Mouse (Mus musculus) retina, embryonic 14.5 days (tissue): ENCODE data around the gene Mccc1.
A peak's percentile ranks its signal among the peaks of the same experiment; 100 is the strongest.

Source experiments
- DNase-seq: peaks from one replicate; pipeline ENCODE4 v3.0.0-alpha.2; 2015; ENCODE audit warnings: low spot score

The Mccc1 gene

DNA sequence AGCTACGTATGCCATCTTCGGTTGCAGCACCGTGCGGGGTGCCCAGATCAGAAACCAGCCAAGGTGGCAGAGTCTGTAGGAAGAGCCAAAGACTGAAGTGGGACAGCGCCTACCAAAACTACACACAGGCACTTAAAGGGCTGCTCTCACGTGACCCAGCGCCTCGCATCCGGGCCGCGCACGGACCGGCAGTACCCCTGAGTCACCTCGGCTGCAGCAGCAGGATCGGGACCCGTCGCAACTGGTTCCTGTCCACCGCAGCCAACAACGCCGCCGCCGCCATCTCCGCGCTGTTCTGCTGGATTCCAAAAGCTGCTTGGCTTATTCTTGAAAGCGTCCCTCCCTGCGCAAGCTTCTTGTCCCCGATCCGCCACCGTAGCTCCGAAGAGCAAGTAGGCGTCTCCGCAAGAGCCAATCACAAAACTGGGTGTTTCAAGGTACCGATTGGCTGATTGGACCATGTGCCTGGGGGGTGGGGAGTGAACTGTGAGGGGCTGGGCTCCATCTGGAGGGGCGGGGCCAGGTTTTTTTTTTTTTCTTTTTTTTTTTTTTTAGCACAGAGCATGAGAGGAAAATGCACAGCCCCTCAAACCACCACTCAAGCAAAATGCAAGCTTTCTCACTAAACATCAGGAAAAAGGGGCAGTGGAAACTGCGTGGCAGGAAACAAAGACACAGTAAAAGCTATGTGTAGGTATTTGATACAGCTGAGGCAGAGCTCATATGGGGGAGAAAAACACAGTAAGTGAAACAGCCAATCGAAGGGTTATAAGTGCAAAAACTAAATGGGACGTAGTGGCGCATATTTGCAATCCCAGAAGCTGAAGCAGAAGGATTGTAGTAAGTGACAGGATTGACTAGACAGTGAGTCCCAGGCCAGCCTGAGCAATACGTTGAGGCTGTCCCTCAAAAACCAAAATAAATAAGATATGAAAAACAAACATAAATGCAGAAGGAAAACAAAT lies at the start of gene Mccc1:
Gene Mccc1 (minus strand): TSS at position 404 of the 965 bp plus-strand sequence.
- DNase-seq, result peak; percentile 94

- DNase-seq, result no peak
Observed at GRCm38 (mm10) chr3:36049106-36049505, 48.6 kb upstream of the Mccc1 start.

DNA sequence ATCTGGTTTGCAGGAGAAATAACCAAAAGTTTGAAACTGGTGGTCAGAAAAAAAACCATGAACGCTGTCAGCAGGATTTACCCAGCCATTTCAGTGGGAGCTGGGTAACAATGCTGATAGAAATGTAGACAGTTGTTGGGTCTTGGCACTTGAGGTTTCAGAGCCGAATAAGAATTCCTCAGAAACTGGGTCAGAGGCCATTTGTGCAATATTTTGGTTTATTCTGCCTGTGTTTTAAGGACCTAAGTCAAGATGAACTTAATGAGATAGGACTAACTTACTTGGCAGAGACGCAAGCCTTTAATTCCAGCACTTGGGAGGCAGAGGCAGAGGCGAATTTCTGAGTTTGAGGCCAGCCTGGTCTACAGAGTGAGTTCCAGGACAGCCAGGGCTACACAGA lies 44.6 kb upstream of the Mccc1 start:
- DNase-seq, result no peak

DNA sequence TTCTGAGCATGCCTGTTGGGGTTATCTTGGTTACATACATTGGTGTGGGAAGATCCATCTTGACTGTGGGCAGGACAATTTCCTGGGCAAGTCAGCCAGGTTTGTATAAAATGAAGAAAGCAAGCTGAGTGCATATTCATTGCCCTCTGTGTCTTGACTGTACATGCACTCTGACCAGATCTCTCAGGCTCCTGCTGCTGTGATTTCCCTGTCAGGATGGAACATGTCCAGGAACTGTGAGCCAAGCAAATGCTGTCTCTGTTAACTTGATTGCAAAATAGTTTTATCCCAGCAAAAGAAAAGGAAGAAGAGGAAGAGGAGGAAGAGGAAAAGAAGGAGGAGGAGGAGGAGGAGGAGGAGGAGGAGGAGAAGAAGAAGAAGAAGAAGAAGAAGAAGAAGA lies 44.0 kb upstream of the Mccc1 start:
- no peak for DNase-seq

DNA sequence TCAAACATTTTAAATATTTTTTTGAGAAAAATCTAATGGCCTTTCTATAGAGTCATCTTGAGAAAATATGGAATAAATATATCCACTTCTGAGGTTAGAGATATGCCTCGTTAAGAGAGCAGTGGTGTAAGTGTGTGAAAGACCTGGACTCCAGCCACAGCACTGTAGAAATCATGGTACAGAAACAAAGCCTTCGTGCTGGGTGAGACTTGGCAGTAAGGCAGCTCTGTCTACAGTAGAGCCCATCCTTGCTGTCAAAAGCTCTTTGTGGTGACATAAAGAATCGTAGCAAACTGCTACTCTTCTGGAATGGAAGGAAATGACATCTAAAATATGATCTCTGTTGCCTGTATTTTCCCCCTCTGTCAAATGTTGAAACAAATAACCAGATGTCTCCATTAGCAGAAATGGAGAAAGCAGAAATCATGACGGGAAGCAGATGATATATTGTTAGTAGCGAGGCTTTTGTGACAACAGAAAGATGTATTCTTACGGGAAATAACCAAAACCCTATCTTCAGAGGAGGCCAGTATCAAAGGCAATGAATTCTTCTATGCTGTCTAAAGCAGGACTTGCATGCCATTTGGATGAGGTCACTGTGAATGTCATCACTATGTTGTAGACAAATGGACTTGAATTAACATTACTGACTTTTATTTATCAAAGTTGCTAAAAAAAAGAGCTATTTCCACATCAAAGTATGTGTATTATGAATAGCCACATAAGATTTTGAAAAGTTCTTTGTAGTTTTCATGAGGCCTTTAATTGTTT lies 31.4 kb upstream of the Mccc1 start:
- DNase-seq, result no peak

GRCm38 (mm10) chr3:36029993-36030392 lies 29.5 kb upstream of the Mccc1 start:
- no peak for DNase-seq

GRCm38 (mm10) chr3:36025732-36026131 lies 25.3 kb upstream of the Mccc1 start:
- no peak for DNase-seq

- no peak for DNase-seq
Observed at GRCm38 (mm10) chr3:36011239-36011638, 10.8 kb upstream of the Mccc1 start.

DNA sequence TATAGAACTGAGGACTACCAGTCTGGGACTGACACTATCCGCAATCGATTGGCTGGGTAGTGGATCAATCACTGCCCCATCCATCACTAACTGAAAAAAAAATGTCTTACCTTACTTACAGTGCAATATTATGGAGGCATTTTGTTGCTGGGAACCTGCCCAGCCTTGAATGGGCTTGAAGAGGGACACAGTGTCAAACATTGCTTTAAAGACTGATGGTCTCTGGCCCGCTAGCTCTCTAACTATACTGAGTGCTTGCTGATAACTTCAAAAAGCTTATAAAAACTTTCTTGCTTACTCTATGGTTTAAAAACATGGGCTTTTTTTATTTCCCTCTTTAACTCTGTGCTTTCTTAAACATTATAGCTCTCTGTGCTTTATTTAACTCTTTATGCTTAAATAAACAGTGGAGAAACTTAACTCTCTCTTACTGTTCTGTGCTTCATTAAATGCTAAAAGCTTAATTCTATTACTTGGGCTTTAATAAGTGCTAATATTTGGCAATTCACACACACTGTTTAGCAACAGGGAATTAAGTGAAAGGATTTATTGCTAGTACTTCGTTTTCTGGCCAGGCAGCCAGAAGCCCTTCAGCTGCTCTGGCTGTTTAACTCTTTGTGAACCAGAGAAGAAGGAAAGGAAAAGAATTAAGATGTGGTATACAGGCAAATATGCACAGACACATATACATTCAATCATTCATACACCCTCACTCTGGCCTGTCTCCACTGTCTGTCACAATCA lies 8.1 kb upstream of the Mccc1 start:
- DNase-seq, result no peak

DNA sequence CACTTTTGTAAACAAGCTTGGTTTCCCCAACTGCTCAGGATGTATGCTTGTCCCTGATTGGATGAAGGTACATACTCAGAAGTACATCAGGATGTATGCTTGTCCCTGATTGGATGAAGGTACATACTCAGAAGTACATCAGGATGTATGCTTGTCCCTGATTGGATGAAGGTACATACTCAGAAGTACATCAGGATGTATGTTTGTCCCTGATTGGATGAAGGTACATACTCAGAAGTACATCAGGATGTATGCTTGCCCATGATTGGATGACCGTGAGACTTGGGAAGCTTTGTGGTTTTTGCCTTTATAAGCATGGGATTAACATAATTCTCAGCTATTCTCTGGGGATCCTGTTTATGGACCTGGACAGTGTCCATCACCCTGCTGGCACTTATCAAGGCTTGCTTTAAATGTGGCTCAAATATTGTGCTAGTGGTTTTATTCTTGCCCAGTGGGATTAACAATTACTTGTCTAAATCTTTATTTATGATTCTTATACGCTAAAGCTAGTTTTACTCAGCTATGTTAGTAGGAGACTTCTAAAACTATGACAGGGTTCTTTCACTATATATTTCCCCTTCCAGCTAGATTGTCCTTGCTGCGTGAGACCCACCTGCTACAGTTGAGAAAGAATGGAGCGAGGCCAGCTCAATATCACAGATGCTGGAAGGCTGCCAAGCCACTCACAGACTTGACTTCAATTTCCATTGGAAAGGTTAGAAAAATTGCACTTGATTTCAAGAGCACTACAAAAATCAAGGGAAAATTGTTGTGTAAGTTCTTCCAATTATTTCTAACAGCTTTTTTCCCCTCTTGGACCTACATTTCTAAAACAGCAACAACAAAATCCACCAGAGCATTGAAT lies 3.8 kb upstream of the Mccc1 start:
- no peak for DNase-seq

DNA sequence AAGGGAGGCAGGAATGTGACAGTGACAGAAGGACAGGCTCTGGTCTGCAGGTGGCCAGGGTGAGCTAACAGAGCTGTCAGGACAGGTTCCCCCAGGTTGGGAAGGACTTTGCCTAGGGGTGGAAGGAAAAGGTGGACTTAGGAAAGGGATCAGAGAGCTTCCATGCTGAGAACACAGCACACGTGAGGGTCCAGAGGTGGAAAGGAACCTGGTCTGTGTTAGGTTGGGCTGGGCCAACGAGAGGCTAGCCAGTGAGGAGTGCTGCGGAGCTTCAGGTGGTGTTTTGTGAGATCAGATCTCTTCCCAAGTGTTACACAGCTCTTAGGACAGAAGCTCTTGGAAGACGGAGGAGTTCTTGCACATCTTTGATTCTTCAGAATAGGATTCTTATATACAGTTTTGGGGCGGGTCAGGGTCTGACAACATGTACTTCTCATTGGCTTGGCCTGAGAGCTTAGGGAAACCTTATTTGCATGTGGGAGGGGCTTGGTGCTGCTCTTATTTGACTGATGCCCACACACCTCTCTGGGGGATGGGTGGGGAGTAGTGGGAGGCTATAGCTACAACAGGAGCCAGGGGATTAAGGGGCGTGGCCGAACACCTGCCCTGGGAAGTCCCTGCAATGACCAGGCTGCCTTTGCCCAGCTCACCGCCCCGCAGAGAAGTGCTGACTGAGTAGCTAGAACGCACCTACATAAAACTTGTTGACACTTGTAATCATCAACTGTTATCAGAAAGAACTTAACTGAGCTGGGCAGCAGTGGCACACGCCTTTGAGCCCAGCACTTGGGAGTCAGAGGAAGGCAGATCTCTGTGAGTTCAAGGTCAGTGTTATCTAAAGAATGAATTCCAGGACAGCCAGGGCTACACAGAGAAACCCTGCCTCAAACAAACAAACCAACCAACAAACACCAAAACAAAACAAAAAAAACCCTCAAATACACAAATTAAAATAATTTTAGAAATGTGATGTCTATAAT lies 5.6 kb downstream of the Mccc1 start:
- DNase-seq, result no peak

GRCm38 (mm10) chr3:35990715-35991114 lies 9.8 kb downstream of the Mccc1 start:
- no peak for DNase-seq

DNA sequence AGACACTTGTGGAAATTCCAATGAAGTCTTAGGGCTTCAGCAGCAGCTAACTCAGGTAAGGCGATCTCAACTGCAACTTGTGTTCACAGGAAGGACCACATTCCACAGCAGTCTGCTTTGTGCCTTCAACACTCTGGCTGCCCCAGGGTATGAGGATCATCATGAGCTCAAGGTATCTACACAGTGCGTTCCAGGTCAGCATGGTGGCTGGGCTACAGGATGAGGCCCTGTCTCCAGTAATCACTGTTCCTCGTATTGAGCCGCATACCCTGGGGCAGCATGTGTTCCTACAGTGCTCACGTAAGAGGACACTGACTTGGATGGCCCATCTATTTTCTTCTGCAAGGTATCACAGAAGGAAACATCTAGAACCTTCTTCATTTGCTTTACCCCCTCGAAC lies 12.4 kb downstream of the Mccc1 start:
- DNase-seq, result no peak

- DNase-seq, result no peak
Observed at GRCm38 (mm10) chr3:35986266-35986665, 14.2 kb downstream of the Mccc1 start.

DNA sequence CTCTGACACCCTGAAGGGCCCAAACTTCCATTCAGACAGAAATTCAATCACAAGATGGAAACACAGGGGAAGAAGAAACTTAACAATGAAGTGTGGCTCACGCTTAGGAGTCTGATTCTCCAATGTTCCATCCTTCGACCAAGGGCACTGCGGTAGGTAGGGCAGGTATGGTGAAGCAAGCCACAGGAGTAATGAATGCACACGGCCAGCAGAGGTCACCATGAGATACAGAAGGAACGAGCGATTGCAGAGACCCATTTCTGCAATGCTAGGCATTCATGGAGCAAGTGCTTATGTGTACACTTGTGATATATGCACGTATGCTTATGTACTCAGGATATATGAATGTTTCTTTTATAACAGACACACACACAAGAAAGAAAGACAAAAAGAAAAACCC lies 26.9 kb downstream of the Mccc1 start:
- DNase-seq, result peak; percentile 45

GRCm38 (mm10) chr3:35972985-35973384 lies 27.5 kb downstream of the Mccc1 start:
- peak; percentile 63 for DNase-seq

DNA sequence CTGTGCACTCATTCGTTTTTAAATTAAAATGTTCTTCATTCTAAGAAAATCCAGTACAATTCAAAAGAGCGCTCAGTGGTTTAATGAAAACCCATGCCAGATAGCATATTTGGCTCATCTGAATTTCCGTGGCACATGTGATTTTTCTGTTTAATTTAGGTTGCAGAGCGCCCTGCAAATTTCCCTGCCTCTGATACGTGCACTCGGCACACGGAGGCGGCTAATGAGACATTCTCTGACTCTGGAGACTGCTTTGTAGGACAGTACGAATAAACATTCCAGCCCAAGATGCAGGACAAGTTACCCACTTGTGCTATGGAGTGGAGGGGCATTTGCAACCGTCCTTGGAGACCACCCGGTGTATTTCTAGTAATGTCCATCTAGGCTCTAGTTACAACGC lies 29.3 kb downstream of the Mccc1 start:
- DNase-seq, result no peak

GRCm38 (mm10) chr3:35970441-35970840 lies 30.0 kb downstream of the Mccc1 start:
- DNase-seq, result no peak

- no peak for DNase-seq
Observed at GRCm38 (mm10) chr3:35967366-35967921, 33.0 kb downstream of the Mccc1 start.

- no peak for DNase-seq
Observed at GRCm38 (mm10) chr3:35966493-35966892, 34.0 kb downstream of the Mccc1 start.
